Mouse (Mus musculus) naive thymus-derived CD4-positive, alpha-beta T cell, adult 2 months (primary cell): ENCODE data around the gene Serpind1.
A peak's percentile ranks its signal among the peaks of the same experiment; 100 is the strongest.

Source experiments
- DNase-seq: peaks from one replicate; pipeline ENCODE4 v3.0.0-alpha.2; 2011; ENCODE audit warnings: low read depth

The Serpind1 gene

GRCm38 (mm10) chr16:17331116-17331515 lies at the start of gene Serpind1:
TSS of gene Serpind1 (plus strand) at chr16:17331371.
- DNase-seq: no peak

- DNase-seq: no peak
Observed at GRCm38 (mm10) chr16:17283151-17283550, 48.0 kb upstream of the Serpind1 start.

- no peak for DNase-seq
Observed at GRCm38 (mm10) chr16:17287103-17287502, 44.1 kb upstream of the Serpind1 start.

GRCm38 (mm10) chr16:17291016-17291415 lies 40.2 kb upstream of the Serpind1 start:
- DNase-seq: no peak

GRCm38 (mm10) chr16:17292751-17293150 lies 38.4 kb upstream of the Serpind1 start:
- peak; percentile 86 for DNase-seq

- no peak for DNase-seq
Observed at GRCm38 (mm10) chr16:17300818-17301217, 30.4 kb upstream of the Serpind1 start.

GRCm38 (mm10) chr16:17303521-17304245 lies 27.5 kb upstream of the Serpind1 start:
- no peak for DNase-seq

GRCm38 (mm10) chr16:17307461-17307860 lies 23.7 kb upstream of the Serpind1 start:
- DNase-seq: no peak

GRCm38 (mm10) chr16:17309036-17309435 lies 22.1 kb upstream of the Serpind1 start:
- no peak for DNase-seq

- DNase-seq: no peak
Observed at GRCm38 (mm10) chr16:17312531-17312930, 18.6 kb upstream of the Serpind1 start.

GRCm38 (mm10) chr16:17316554-17316953 lies 14.6 kb upstream of the Serpind1 start:
- no peak for DNase-seq

GRCm38 (mm10) chr16:17321481-17321880 lies 9.7 kb upstream of the Serpind1 start:
- no peak for DNase-seq

- DNase-seq: no peak
Observed at GRCm38 (mm10) chr16:17324745-17325144, 6.4 kb upstream of the Serpind1 start.

- DNase-seq: no peak
Observed at GRCm38 (mm10) chr16:17326064-17326463, 5.1 kb upstream of the Serpind1 start.

GRCm38 (mm10) chr16:17329848-17330570 lies 1.2 kb upstream of the Serpind1 start:
- DNase-seq: no peak

- DNase-seq: no peak
Observed at GRCm38 (mm10) chr16:17331855-17332254, 684 bp downstream of the Serpind1 start.

GRCm38 (mm10) chr16:17334574-17334973 lies 3.4 kb downstream of the Serpind1 start:
- no peak for DNase-seq

- DNase-seq: no peak
Observed at GRCm38 (mm10) chr16:17336089-17336488, 4.9 kb downstream of the Serpind1 start.

GRCm38 (mm10) chr16:17339701-17340100 lies 8.5 kb downstream of the Serpind1 start:
- no peak for DNase-seq

- DNase-seq: no peak
Observed at GRCm38 (mm10) chr16:17340705-17341104, 9.5 kb downstream of the Serpind1 start.

GRCm38 (mm10) chr16:17341847-17342246 lies 10.7 kb downstream of the Serpind1 start:
- DNase-seq: no peak

GRCm38 (mm10) chr16:17345141-17345812 lies 14.1 kb downstream of the Serpind1 start:
- no peak for DNase-seq

GRCm38 (mm10) chr16:17345813-17346155 lies 14.6 kb downstream of the Serpind1 start:
- DNase-seq: no peak
